Mouse (Mus musculus): ENCODE measurements around the gene Fbxo47. TPM values are rescaled to one million over a fixed set of nuclear protein-coding genes. Genes with fewer than 3 reads are reported as not detected.

Fbxo47 gene
- 0.67 and 0.74 TPM in 2 replicates for polyA plus RNA-seq (2012; rRNA removed)

GRCm38 (mm10) chr11:97883918-97884600 is at the start of gene Fbxo47:
Fbxo47 (minus strand) TSS chr11:97884154.

GRCm38 (mm10) chr11:97840539-97840954 is 43.4 kb downstream of the Fbxo47 start, which contains the start of gene B230217C12Rik:
B230217C12Rik (plus strand) TSS chr11:97840780.

Other genes starting within 250 kb of the Fbxo47 start
- gene Mllt6, start 220.7 kb downstream of the Fbxo47 start, polyA plus RNA-seq (2012; rRNA removed): 34.2 and 41.0 TPM in 2 replicates
- gene Cisd3, start 198.3 kb downstream of the Fbxo47 start, polyA plus RNA-seq (2012; rRNA removed): 8.7 and 11.0 TPM in 2 replicates
- 92.4 and 117 TPM in 2 replicates for gene Pcgf2, start 183.7 kb downstream of the Fbxo47 start, polyA plus RNA-seq (2012; rRNA removed)
- gene Psmb3, start 180.8 kb downstream of the Fbxo47 start, polyA plus RNA-seq (2012; rRNA removed): 282 and 471 TPM in 2 replicates
- 30.7 and 36.6 TPM in 2 replicates for gene Pip4k2b, start 139.4 kb downstream of the Fbxo47 start, polyA plus RNA-seq (2012; rRNA removed)
- gene Cwc25, start 117.6 kb downstream of the Fbxo47 start, polyA plus RNA-seq (2012; rRNA removed): 20.1 and 28.6 TPM in 2 replicates
- 0.52 and 0.95 TPM in 2 replicates for gene 1700001P01Rik, start 108.2 kb downstream of the Fbxo47 start, polyA plus RNA-seq (2012; rRNA removed)
- 992 and 1,452 TPM in 2 replicates for gene Rpl23, start 101.7 kb downstream of the Fbxo47 start, polyA plus RNA-seq (2012; rRNA removed)
- gene Lasp1, start 85.2 kb downstream of the Fbxo47 start, polyA plus RNA-seq (2012; rRNA removed): 58.6 and 78.0 TPM in 2 replicates
- gene B230217C12Rik, start 43.4 kb downstream of the Fbxo47 start, polyA plus RNA-seq (2012; rRNA removed): 8.3 and 18.7 TPM in 2 replicates
- gene Plxdc1, start 102.3 kb upstream of the Fbxo47 start, polyA plus RNA-seq (2012; rRNA removed): 0.13 and 0.31 TPM in 2 replicates
- 0.91 and 1.3 TPM in 2 replicates for gene Arl5c, start 112.0 kb upstream of the Fbxo47 start, polyA plus RNA-seq (2012; rRNA removed)
- 24.9 and 29.1 TPM in 2 replicates for gene Cacnb1, start 138.9 kb upstream of the Fbxo47 start, polyA plus RNA-seq (2012; rRNA removed)
- gene Rpl19, start 142.6 kb upstream of the Fbxo47 start, polyA plus RNA-seq (2012; rRNA removed): 1,982 and 2,772 TPM in 2 replicates
- 0.92 and 1.8 TPM in 2 replicates for gene Stac2, start 169.3 kb upstream of the Fbxo47 start, polyA plus RNA-seq (2012; rRNA removed)